Mouse (Mus musculus) thymus, adult 18-20 months (tissue): ENCODE measurements around the gene Cyp4f18.
"Not testable (repeated sequence)": the region's sequence is repeated elsewhere in the genome, so short reads cannot be mapped to it uniquely, and the experiment has no call there.

Experiments used
- DNase-seq, 2 experiments: peaks; one replicate each; pipeline ENCODE4 v3.0.0; 2022; ENCODE audit warnings: mixed read lengths in 2 of 2

Cyp4f18 gene

DNA sequence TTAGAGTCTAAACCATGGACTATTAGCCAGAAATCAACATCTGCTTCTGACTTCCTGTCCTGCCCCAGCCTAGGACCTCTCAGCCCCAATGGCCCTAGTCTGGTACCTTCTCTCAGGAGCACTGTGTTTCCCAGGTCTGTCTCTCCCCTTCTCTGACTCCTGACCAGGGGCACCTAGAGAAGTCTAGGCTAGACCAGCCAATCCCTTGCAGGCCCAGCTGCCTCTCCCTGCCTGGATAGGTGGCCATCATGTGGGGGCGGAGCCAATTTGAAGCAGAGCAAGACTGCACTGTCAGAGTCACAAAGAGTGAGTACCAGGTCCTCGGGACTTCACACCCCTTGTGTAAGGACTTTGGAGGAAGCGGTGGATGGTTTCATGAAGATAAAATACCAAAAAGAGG is at the start of gene Cyp4f18:
Cyp4f18 (minus strand) TSS at position 154 of the 400 bp plus-strand sequence.
- DNase-seq: peak in 1 of 2 experiments; percentile 25

DNA sequence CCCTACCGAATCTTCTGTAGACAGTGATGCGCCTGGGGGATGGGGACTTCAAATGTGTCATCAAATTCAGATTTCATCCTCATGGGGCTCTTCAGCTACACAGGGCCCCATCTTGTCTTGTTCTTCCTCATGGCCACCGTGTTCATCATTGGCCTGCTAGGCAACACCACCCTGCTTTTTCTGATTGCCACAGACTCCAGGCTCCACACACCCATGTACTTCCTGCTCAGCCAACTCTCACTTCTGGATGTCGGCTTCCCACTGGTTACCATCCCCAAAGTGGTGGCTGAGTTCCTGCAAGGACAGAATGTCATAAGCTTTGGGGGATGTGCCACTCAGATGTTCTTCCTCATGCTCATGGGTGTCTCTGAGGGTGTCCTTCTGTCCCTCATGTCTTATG is 48.2 kb upstream of the Cyp4f18 start:
- DNase-seq: not testable (repeated sequence)

DNA sequence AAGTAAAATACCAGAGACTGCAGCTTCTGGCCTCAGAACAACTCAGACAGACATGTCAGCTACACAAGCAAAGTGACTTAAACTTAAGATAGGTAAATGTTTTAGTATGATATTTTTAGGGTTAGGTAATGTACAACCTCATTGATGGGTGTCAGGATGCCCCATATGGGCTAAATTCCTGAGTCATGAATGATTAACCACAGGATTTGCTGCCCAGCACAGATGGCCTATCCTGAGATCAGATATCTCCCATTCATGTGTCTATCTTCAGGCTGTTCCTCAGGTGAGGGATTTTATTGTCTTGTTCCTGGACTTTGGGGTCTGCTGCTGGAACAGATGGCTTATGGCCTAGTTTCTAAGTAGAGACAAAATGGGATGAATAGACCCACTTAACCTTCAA is 45.2 kb upstream of the Cyp4f18 start:
- not testable (repeated sequence) for DNase-seq

DNA sequence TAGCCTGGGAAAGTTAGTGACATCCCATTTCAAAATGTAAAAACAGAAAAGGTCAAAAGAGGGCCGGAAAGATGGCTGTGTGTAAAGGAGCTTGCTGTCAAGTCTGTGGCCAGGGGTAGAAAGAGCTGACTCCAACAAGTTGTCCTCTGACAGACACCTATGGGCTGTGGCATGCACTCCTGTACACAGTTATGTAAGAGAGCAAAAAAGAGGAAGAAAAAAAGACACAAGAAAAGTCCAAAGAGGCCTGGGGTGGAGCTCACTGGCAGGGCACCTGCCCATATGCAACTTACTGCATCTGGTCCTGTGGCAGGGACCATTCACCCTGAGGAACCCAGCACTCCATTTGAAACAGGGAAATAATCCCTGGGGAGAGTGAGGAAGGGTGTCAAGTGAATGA is 33.1 kb upstream of the Cyp4f18 start:
- no peak for DNase-seq

DNA sequence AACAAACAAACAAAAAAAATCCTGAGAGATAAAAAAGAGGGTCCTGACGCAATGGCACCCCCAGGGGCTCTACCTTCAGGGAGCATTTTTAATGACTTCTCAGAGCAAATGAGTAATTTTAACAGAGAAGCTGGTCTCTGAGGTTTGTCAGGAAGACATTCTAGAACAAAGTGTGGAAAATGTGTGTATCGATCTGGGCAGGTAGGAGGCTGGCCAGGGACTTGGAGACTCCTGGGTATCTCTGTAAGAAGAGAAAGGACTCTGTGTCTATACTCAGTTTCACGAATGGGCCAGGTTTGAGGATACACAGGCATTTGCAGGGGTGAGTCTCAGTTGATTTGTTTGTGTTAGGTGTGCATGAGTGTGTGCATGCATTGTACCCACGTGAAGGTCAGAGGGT is 31.5 kb upstream of the Cyp4f18 start, which contains the start of gene Olfr372:
Olfr372 (plus strand) TSS at position 301 of the 400 bp plus-strand sequence.
- not testable (repeated sequence) for DNase-seq

DNA sequence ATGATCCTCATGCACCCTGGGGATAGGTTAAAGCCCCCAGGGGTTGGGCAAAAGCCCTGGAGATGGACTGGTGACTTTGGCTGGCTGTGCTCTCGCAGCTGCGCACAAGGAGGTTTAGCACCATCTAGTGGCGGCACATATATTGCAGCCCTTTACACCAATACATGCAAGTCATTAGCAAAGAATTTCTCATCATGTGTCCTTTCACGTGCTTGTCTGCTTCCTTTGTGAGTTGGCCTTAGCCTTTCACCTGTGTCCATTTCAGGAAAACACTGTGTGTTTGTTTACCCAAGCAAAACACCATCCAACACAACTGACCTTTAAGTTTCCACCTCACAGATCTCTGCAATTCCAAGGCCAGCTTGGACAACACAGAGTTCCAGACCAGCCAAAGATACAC is 23.5 kb upstream of the Cyp4f18 start:
- DNase-seq: peak in 1 of 2 experiments; percentile 22

DNA sequence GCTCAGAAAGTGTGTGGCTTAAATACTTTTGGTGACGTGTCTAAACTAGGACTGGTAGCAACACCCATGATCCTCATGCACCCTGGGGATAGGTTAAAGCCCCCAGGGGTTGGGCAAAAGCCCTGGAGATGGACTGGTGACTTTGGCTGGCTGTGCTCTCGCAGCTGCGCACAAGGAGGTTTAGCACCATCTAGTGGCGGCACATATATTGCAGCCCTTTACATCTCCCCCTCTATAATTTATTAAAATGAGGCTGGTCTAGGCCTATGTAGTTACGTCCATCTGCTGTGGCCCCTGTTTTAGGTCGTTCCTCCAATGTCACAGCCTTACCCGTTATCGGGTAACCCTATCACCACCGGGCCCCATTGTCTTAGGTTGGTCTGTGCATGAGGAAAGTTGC is 15.5 kb upstream of the Cyp4f18 start:
- DNase-seq: not testable (repeated sequence)

DNA sequence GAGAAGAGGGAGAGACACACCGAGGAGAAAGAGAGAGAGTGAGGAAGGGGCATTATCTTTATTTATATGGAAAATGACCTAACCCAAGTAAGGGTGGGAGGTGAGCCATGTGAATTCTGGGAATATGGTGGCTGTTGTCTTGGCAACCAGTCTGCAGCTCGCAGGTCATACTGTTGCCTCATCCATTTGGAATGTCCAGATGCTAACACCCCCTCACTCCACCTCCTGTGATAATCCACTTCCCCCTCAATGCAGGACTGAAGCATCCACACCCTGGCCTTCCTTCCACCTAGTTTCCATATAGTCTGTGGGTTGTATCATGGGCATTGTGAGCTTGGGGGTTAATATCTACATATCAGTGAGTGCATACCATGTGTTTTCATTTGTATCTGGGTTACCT is 10.4 kb upstream of the Cyp4f18 start:
- no peak for DNase-seq

DNA sequence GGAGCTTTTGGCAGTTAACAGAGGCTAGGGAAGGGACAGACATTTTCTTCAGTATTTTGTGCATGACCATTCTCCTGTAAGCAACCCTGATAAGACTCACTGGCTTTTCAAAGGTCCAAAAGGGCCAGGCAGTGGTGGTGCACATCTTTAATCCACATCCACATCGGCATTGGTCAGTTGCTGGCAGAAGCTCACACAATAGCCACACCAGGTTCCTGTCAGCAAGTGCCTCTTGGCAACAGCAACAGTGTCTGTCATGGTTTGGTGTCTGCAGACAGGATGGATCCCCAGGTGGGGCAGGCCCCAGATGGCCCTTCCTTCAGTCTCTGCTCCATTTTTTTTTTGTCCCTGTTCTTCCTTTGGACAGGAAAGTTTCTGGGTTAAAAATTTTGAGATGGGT is 9.6 kb upstream of the Cyp4f18 start:
- DNase-seq: not testable (repeated sequence)

DNA sequence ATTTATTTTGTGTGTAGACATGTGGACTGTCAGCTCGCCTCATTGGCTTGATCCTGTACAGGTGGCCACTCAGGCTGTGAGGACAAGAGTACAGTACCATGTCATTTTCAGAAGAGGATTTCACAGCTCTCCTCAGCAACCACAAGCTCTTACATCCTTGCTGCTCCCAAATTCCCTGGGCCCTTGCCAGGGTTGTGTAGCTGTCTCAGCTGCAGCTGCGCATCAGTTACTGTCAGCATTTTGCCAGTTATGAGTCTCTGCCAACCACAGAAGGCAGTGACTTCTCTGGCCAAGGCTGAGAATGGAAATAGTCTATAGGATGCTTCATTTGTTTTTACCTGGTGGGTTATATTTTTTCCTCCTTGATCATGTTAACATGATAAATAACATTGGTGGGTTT is 8.7 kb upstream of the Cyp4f18 start:
- no peak for DNase-seq

DNA sequence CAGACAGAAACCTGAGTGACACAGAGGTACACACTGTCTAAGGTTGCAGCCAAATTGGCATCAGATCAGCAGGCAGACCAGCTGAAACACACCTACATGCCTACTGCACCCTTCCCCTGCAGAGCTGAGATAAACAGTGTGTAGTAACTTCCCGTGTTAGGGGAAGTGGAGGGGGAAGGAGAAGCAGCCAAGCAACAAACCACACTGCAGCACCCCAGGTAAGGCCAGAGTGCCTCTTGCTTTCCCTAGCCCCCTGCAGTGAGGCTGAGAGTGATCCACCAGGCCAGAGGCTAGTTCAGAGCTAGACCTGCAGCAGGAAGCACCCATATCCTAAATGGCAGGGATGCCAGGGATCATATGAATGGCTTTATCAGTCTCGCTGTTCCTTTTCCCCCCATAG is 7.9 kb upstream of the Cyp4f18 start:
- not testable (repeated sequence) for DNase-seq

DNA sequence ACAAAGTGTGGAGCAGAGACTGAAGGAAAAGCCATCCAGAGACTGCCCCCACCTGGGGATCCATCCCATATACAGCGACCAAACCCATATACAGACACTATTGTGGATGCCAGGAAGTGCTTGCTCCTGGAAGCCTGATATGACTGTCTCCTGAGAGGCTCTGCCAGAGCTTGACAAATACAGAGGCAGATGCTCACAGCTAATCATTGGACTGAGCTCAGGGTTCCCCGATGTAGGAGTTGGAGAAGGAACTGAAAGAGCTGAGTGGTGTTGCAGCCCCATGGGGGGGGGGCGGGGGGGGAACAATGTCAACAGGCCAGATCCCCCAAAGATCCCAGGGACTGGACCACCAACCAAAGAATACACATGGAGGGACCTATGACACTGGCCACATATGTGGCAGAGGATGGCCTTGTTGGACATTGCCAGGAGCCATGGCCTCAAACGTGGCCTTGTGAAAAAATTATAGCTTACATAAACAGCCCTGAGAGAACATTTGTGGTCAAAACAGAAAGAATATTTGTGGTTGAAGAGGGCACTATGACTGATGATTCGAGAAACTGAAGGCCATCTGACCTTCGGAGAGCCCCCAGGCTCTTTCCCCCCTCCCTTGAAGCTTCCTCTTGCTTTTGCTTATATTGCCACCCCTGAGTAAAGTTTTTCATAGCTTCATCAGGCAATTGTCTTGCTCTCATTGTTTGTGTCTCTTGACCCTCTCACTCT is 4.2 kb upstream of the Cyp4f18 start:
- not testable (repeated sequence) for DNase-seq

DNA sequence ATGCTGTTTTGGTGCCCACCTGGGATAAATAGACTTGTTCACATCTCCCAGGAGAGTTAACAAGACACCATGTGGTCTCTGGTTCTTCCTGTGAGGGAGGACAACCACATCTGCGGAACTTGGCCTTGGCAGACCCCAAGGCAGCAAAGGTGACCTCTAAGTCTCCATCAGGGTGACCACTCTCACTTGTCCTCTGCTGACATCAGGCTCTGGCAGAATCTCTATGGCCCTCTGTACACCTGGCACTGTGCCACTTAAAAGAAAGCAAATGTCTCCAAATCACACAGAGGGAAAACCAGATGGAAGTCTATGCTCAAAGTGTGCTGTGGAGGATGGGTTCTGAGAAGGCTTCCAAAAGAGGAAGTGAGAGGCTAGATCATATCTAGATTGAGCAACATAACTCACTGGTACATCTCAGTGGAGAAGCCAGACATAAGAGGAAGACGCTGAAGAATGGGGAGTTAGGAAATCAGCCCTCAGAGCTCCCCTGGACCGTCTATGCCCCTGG is 1.2 kb downstream of the Cyp4f18 start:
- no peak for DNase-seq

DNA sequence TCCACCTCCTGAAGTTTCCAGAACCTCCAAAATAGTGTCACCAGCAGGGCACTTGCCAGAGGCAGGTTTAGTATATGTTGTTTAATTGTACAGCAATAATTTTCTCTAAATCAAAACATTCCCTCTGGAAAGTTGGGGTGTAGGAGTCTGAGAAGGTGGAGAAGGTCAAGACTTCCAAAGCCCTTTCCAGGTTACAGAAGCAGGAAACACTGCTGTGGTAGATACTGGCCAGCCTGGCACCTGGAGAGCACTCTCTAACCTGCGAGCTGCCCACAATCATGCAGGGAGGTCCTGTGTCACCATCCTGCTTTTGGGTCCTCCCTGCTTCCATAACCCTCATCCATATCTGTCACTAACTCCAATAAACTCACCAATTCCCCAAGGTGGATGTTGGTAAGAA is 2.7 kb downstream of the Cyp4f18 start:
- no peak for DNase-seq

DNA sequence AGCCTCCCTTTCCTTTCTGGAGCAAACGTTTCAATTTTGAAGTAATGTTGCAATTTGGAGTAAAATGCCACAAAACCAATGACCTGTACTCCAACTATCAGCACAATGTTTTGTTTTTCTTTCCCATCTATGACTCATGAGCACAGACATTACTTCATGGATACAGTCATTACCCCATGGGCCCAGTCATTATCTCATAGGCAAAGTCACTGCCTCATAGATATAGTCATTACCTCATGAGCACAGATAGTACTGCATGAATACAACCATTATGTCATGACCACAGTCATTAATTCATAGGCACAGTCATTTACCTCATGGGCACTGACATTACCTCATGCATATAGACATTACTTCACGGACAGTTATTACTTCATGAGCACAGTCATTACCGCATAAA is 3.5 kb downstream of the Cyp4f18 start:
- no peak for DNase-seq

DNA sequence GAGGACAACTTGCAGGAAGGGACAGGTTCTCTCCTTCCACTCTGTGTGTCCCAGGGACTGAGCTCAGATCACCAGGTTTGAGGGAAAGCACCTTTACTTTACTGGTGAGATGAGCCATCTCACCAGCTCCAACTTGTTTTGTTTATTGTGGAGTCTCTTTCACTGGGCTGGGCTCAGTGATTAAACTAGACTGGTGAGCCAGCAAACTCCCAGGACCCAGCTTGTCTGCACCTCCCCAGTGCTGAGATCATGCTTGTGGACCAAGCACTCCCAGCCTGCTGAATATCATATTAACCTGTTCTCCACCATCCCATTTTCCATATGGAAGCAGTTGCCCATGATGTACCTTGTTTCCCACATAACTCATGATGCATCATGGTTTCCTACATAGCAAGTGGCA is 6.5 kb downstream of the Cyp4f18 start:
- DNase-seq: no peak

DNA sequence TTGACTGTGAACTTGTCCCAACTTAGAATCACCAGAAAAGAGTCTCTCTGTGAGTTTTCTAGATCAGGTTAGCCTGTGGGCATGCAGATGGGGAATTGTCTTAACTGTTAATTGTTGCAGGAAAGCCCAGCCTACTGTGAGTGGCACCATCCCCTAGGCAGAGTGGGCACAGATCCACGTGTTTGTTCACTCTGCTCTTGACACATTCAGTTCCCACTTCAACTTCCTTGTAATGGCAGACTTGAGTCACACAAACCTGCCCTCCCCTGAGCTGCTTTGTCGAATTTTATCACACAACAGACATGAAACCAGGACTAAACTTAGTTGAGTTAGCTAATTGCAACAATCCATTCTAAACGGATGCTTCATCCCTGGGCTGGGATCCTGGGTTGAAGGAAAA is 9.2 kb downstream of the Cyp4f18 start:
- no peak for DNase-seq

DNA sequence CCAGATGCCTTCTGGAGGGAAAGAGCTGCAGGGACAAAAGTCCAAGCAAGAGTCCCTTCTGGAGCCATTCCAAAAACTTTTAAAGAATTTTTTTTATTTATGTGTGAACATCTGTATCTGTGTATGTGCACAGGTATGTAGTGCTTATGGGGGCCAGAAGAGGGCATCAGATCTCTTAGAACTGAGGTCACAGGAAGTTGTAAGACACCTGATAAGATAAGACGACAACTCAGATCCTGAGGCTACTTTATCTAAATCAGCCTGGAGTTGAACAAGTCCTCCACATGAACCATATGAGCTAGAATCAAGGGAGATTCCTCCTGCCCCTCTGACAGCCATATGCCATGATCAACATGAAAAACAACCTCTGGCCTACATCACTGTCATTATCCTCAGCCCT is 10.0 kb downstream of the Cyp4f18 start:
- no peak for DNase-seq

DNA sequence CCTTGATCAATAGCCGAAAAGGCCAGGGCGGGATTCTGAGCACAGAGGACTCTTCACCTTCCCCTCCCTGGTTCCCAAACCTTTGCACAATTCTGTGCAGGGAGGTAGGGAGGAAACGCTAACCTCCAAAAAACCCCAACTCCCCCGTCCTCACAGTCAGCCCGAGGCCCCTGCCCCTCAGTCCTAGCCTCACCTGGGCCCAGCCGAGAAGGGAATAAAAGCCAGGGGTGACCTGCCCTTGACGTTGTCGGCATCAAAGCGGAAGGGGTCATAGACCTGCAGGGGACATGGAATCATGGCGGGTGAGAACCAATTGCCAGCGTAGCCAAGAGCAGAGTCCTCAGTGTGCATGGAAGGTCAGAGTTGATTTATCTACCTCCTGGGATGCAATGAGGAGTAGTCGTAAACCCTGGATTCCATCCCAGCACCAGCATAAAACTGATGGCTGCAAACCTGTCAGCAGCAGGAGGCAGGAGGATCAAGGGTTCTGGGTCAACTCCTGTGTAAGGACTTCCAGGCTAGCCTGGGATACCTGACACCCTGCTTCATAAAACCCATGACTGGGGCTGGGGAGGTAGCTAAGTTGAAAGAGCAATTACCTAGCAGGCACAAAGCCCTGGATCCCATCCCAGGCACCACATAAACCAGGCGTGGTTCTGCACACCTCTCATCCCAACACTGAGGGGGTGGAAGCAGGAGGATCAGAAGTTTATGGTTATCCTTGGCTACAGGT is 20.4 kb downstream of the Cyp4f18 start:
- DNase-seq: no peak

DNA sequence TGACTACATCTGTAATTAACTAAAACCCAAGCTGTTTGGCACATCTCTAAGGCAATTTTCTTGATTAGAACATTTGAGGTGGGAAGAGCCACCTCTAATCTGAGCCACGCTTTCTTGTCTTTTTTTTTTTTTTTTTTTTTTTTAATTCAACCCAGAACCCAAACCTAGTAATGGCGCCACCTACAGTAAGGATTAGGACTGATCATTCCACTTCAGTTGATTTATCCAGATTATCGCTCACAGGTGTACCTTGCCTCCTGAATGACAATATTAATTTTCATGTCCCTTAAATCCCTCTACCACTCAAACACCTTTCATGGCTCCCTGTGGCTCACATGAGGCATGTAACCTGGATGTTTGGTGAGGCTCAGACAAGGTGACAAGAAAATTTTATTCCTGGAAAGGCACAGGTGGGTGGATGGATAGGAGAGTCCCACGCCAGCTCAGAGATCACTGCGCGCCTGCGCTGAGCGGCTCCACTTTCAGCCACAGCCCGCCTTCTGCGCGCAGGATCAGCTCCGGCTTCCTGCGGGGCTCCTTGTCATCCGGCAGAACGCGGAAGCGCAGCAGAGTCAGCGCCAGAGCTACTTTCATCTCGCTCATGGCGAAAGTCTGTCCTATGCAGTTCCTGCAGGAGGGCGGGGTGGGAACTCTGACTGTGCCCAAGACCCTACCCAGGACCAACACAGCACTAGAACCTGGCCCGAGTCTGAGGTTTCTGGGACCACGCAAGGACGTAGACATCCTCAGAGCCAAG is 21.1 kb downstream of the Cyp4f18 start:
- peak; percentile 38 to 49 for DNase-seq

DNA sequence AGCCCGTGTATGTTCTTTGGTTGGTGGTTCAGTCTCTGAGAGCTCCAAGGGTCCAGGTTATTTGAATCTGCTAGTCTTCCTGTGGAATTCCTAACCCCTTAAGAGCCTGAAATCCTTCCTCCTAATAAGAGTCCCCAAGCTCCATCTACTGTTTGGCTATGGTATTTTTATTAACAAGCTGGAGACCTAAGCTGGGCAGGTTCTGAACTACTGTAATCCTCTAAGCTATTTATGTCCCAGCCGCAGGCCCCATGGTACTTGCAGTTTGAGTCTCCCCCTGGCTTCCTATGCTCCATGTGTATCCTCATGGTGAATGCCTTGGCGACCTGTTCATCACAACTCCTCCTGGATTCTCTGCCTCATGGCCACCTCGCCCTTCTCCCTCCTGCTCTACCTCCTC is 24.8 kb downstream of the Cyp4f18 start:
- DNase-seq: no peak

DNA sequence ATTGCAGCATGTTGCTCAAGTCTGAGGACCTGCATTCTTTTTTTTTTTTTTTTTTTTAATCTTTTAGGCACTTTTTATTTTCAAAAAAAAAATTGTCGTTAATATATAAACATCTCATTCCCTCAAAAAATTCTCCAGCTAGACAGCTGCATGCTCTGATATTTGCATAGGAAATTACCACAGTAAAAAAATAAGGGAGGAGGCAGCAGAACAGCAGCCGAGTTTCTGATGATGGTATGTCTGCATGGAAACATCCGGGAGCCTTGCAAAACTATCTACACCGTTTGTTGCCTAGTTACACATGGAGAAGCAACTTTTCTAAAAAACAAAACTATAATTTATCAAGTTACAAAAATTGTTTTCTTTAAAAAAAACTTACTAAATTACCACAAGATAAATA is 28.0 kb downstream of the Cyp4f18 start:
- no peak for DNase-seq

DNA sequence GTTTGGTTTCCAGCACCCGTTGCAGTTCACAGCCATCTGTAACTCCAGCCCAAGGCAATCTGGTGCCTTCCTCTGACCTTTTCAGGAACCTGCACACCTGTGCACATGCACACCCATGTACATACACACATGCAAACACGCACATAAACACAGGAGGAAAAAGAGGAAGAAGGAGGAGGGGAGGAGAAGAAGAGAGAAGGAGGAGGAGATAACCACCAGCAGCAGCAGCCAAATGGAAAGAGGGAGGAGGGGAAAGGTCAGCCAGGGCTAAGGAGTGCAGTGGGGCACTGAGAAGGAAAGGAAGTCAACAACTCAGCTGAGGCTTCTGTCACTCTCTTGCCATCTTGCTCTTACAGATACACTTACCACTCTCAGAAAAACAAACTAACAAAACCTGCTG is 28.4 kb downstream of the Cyp4f18 start:
- no peak for DNase-seq
